Mouse (Mus musculus) ZHBTc4 (cell line): ENCODE results near the gene Atf7.

ENCODE experiments used
- DNase-seq: peaks from one replicate; pipeline ENCODE4 v3.0.0-alpha.2; 2011; ENCODE audit warnings: low read depth, low spot score

Atf7 gene

DNA sequence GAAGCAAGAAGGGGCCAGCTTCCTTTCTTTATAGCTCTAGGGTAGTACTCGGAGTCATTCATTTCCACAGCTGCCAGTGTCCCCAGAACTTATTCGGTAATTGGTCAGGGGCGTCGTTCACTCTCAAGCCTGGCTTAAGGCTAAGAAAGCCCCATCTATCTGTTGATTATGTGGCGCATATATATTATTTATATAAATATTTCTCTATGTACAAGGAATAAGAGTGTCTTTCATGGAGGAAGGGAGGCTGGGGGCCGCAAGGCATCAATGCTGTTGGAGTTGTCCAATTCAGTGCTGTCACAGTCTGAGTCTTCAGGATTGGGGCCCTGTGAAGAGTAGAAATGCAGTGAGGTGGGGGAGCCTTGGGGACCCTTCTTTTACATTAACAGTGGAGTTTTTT is 125.4 kb downstream of the Atf7 start:
- no peak for DNase-seq

DNA sequence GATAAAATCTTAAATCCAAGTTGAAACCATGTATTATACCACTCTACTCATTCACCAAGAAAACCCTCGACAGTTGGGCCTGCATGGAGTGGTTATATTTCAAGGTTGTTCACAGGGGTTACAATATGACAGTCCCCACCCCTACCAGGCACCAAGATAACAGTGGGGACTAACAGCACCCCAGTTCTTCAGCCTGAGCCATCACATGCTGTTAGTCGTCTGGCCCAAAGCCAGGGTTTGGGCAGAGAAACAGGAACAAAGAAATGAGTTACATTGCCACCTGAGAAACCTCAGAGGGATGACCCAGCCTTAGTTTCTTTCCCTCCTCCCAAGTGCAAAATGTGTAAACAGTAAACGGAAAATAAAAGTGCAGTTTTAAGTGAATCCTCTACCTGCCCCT is 125.9 kb downstream of the Atf7 start:
- DNase-seq = no peak

DNA sequence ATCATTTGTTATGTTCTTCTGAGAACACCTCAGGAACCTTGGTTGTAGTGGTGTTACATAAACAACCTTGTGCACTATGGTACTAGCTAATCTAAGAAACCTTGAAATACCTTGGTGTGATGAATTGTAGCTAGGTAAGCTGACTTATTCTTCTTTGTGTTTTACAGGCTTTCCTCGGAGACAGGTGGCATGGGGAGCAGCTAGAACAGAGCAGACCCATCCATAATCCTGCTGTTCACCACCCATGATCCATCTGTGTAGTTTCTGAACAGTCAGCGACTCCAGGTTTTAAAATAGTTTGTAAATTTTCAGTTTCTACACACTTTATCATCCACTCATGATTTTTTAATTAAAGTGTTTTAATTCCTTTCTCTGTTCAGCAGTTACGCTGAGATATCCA is 126.9 kb downstream of the Atf7 start:
- DNase-seq = no peak

DNA sequence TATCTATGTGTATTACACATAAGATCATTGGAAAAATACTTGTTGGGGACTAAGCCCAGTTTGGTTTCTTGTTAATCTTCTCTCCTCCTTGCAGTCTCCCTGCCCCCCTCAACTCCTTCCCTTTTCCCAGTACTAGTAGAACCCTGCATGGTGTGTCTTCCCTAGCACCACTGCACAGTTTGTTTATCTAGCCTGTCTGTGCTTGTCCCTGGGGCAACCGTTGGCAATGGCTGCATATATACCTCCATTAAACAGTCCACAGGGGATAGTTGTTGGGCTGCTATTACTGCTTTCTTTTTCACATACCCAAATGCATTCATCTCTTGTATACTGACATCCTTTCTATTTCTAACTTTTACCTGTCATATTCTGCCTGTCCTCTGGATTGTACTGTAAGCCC is 137.6 kb downstream of the Atf7 start:
- no peak for DNase-seq

DNA sequence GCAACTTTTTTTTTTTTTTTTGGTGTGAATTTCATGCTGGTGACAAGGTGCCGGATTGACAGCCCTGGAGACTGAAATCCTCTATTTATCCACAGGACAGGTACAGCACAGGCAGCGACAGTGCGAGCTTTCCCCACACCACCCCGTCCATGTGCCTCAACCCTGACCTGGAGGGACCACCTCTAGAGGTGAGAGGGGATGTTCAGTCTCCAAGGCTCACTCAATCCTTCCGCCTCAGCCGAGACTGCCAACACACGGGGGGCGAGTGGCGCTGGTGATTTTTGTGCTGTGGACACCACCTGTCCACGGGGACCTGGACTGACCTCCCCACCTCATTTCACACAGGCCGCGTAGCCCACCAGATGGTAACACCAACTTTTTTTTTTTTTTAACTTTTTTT is 139.4 kb downstream of the Atf7 start:
- no peak for DNase-seq

DNA sequence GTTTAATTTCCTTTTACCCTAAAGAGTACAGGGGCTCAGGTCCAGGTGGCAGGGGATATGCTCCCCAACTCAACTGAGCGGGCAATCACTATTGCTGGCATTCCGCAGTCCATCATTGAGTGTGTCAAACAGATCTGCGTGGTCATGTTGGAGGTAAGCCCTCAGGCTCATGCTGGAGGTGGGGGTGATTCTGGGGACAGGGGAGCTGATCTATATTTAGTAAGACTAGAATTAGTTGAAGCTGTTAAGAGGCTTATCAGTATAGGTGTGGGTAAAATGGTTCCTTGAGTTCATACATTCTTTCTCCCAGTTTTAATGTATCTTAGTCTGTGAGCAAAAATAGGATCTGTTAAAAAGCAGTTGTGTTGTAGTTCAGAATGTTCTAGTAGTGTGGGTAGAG is 142.1 kb downstream of the Atf7 start:
- no peak for DNase-seq
